Mouse (Mus musculus) thymus, postnatal 25 days (tissue): ENCODE results near the gene Arhgap23.

Experiments used
- DNase-seq: peaks from one replicate; pipeline ENCODE4 v3.0.0; 2022

Gene Arhgap23

DNA sequence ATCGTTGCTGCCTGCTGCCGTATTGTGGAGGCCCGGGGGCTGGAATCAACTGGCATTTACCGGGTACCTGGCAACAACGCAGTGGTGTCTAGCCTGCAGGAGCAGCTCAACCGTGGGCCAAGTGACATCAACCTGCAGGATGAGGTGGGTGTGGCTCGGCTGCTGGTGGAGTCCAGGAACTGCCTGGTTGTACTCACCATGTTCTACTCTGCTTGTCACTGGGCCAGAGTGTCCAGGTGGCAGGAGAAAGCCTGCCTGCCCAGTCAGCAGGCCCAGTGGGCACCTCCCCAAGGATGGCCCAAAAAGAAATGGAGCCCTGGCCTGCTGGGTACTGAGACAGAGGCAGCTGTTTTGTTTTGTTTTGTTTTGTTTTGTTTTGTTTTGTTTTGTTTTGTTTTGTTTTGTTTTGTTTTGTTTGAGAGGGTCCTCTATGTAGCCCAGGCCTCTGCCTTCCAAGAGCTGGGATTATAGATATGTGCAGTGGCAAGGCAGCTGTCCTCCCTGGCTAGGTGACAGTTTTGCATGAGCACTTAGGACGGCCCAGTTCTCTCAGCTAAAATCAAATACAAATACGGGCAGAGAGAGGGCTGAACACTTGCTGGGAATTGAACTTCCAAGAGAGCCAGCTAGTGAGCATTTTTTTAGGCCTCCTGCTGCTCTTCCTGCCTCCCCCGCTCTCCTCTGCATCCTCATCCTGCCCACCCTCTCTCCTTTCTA lies 51.3 kb downstream of the Arhgap23 start:
- DNase-seq = no peak

DNA sequence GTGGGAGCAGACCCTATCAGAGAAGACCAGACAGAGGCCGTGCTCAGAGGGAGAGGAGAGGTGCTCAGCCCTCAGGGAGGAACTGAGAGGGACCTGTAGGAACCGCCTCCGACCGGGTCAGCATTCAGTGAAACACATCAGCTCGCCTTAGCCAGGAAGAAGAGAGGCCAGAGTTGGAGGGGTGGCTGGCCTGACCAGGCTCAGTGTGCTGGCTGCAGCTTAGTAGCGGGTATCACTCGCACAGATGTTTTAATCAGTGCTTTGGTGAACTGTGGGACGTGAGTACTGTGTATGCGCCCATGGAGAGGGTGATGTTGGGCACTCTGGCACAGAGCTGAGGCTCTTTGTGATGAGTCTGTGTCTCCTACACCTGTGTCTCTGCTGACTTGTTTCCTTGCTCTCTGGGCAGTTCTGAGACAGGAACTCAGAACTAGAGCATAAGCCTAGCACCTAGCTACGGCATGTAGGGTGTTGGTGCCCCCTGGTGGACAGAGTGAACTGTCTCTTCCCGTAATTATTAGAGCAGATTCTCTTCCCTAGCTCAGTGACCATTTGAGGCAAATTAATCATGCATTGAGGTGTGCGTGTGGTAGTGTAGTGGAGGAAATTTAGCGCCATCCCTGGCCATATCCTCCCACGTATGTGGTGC lies 53.4 kb downstream of the Arhgap23 start:
- peak; percentile 82 for DNase-seq

DNA sequence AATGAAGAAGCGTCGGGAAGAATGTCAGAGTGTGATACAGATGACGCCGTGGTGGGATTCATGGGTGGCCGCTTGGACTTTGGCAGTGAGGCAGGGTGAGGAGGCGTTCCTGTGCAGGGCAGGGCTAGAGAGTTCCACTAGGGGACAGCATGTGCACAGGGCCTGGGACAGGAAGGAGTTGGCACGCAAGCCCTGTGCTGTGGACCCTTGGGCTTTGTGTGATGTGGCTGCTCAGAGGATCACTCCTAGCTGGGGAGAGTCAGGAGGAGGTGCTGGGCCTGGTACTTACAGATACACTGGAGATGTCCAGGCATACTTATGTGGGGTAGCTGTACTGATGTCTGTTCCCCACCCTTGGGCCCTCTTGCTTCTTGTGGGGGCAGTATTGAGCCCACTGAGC lies 54.5 kb downstream of the Arhgap23 start:
- DNase-seq = no peak

DNA sequence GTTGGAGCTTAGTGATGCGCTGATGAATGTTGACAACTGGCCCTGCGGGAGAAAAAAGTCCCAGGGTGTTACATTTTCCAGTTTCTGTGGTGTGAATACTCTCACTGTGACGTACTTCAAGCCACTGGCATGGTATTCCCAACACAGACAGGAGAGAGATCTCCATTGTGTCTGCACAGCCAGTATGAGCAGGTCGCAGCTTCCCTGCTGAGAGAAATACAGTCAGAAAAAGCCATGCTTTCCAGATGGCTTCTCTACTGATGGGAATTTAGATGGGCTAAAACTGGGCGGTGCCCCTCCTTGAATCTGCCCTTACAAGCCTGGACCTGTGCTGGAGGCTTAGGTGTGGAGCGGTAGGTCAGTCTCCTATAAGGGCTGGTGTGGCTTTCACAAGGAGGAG lies 55.9 kb downstream of the Arhgap23 start:
- no peak for DNase-seq

DNA sequence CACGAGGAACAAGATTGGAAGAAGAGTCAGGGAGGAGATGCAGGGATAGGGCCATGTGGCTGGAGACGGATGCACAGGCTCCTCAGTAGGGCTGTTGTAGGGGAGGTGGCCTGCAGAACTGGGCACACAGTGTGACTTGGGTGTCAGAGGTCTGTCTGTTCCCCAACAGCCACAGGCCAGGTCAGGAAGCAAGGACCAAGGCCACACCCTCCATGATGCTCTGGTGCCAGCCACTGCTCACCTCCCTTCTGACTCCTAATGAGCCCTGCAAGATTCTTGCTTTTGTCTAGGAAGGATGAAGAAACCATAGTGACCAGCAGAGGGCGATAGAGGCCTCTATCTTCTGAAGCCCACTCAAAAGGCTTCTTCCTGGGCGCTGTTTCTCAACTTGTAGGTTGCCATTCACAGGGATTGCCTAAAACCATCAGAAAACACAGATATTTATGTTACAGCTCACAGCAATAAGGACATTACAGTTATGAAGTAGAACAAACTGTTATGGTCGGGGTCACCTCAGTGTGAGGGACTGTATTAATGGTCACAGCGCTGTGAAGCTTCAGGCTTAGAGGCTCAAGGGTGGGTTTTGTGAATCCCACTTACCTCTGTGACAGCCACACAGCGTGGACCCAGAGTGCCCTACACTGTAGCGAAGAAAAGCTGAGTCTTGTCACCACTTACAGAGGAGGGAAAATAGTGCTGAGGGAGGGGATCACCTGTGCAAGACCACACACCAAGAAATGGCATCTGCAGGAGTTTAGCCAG lies 61.2 kb downstream of the Arhgap23 start:
- DNase-seq = peak; percentile 71

- DNase-seq = no peak
Observed at GRCm38 (mm10) chr11:97477431-97477830, 62.1 kb downstream of the Arhgap23 start.

DNA sequence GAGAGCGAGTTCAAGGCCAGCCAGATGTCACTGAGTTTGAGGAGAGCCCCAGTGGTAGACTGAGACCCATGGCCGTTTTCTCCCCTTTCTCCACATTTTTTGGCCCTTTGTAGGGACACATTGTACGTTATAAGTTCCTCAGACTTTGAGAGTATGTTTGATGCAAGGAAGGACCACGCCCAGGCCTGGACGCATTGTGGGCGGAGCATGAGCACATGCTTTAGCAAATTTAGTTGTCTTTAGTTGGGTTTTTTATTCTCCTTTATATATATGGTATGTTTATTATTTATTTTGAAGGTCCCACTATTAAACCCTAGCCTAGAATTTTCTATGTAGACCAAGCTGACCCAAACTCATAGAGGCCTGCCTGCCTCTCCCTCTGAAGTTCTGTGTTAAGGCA lies 63.0 kb downstream of the Arhgap23 start:
- no peak for DNase-seq

DNA sequence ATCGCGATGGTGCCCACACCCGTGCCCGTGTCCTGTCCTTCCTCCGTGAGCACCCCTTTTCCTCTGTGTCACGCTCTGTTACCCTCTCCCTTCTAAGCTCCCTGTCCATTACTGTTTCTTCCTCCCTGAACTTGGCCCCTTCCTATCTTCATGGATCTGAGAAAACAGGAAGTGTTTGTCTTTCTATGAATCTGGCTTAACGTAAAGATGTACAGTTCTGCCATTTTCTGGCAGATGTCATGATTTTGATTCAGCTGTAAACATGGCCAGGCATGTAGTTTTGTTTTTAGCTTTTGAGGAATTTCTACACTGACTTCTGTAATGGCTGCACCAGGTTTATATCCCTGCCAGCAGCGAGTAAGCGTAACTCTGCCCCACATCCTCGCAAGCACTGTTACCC lies 63.8 kb downstream of the Arhgap23 start:
- no peak for DNase-seq

DNA sequence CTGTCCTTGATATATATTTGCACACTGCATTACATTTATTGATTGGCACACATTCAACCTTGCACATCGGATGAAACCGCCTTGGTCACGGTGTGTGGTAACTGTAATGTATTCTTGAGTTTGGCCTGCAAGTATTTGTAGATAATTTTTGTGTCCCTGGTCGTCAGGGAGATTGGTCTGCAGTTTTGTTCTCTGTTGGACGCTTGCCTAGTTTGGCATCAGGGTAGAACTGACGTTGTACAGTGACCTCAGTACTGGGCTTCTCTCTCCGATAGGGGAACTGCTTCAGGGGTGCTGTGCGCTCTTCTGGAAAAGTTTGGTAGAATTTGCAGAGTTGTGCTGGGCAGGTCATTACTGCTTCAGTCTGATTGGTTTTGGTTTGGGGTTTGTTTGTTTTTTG lies 64.5 kb downstream of the Arhgap23 start:
- no peak for DNase-seq

DNA sequence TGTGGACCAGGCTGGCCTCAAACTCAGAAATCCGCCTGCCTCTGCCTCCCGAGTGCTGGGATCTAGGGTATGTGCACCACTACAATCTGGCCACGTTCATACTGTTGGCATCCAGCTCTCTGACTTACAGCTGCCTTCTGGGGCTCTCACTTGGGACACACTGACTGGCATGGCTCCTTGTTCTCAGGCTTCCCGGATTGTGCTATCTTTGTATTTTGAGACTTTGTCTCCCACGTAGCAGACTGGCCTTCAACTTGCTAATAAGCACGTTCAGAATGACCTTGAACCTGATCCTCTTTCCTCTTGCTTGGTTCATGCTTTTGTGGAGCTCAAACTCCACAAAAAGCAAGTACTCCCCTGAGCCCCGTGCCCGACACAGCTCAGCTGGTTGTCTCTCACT lies 70.3 kb downstream of the Arhgap23 start:
- DNase-seq = no peak

DNA sequence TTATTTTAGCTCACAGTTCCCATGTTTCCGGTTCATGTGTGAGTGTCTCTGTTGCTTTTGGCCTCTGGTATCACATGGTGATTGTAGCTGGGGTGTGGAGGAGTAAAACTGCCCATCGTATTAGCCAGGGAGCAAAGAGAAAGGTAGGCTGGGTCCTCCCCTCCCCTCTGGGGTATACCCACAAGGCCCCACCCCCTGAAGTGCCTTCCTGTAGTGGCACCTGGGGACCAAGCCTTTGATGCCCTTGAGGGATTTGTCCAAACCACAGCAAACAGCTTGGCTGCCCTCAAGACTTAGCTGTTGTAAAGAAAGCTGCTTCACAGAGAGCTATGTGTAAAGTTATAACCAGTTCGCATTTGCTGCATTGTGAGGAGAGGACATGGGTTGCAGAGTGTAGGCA lies 72.3 kb downstream of the Arhgap23 start:
- DNase-seq = peak; percentile 39

DNA sequence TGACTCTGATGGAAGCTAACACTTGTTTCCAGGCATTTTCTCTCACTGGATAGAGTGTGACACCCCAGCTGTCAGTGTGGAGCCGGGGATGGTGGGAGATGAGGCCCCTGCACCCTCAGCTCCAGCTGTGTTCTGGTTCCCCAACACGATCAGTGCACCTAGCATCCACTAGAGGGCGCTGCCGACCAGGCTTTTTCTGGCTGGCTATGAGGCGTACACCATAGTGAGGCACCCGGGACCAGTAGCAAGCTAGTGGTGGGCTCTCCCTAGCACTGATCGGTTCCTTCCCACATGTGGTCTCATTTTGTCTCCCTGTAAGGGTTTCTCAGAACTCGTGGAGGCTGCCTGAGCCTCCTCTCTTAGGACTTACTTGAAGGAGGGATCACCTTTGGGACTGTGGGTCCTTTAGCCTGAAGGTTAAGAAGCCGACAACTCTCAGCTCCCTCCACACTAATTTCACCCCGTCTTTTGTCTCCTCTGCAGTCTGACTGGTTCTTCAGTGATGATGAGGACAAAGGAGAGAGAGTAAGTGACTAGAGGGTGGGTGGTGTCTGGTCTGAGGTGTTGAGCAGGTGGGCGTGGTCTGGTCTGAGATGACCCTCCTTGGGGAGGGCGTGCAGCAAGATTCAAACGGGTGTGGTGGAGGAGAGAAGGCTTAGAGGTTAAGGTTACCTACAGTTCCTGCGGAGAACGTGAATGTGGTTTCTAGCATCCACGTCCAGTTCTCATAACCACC lies 74.4 kb downstream of the Arhgap23 start:
- peak; percentile 86 for DNase-seq

- DNase-seq = no peak
Observed at GRCm38 (mm10) chr11:97491640-97492039, 76.3 kb downstream of the Arhgap23 start.

GRCm38 (mm10) chr11:97492836-97493235 lies 77.5 kb downstream of the Arhgap23 start:
- no peak for DNase-seq

DNA sequence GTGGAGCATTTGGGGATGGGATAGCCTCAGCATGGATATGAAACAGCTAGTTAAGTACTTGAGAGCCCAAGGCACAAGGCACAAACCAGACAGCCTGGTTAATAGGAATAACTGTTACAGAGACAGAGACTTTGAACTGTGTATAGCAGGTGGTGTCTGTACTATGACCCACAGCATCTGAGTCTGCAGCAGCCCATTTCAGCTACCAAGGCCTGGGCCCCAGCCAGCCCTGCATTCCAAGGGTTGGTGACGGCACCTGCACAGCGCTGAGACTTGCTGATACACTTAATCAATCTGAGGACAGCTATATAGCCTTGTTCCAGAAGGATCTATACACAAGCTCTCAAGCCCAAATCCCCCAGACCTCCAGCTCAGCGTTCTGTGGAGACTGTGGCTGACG lies 82.2 kb downstream of the Arhgap23 start:
- no peak for DNase-seq

DNA sequence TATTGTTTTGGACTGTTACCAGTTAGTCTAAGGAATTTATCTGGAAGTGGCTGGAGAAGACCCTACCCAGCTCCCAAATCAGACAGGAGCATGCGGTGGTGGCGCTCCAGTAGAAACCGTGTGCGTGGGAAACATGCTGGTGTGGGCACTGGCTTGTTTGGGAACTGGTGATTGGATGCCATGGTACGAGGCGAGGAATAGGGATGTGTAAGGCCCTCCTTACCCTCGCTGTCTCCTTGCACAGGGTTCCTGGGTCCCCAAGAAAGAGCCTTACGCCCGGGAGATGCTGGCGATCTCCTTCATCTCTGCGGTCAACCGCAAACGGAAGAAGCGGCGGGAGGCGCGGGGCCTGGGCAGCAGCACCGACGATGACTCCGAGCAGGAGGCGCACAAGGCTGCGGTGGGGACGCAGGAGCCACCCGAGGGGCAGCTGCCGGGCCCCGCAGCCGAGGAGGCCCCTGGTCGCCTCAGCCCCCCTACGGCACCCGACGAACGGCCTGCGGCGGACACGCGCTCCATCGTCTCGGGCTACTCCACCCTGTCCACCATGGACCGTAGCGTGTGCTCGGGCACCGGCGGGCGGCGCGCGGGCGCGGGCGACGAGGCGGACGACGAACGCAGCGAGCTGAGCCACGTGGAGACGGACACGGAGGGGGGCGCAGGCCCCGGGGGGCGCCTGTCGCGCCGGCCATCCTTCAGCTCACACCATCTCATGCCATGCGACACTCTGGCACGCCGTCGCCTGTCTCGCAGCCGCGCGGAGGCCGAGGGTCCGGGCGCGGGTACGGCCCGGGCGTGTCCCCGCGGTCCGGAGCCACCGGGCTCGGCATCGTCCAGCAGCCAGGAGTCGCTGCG lies 84.8 kb downstream of the Arhgap23 start, which contains the start of gene 4933428G20Rik:
Gene 4933428G20Rik (minus strand): TSS at position 476 of the 855 bp plus-strand sequence.
- DNase-seq = no peak

- no peak for DNase-seq
Observed at GRCm38 (mm10) chr11:97500720-97501448, 85.6 kb downstream of the Arhgap23 start.

DNA sequence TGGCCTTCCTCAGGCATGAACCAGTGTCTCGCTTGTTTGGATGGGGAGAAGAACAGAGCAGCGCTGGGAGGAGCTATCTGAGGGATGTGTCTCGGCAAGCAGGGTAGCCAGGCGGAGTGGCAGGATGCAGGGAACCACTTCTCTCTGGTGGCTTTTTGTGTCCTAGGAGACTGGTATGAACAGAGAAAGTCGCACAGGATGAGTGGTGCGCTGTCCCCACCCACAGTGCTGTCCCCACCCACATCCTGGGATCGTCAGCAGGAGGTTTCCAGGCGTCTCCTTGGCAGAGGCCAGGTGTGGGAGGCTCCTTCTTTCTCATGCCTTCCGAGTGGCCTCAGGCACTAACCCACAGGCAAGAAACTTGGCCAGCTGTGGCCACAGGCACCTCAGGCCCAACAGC lies 87.0 kb downstream of the Arhgap23 start:
- DNase-seq = no peak

GRCm38 (mm10) chr11:97502846-97503245 lies 87.5 kb downstream of the Arhgap23 start:
- no peak for DNase-seq

GRCm38 (mm10) chr11:97505784-97506183 lies 90.5 kb downstream of the Arhgap23 start:
- DNase-seq = no peak

DNA sequence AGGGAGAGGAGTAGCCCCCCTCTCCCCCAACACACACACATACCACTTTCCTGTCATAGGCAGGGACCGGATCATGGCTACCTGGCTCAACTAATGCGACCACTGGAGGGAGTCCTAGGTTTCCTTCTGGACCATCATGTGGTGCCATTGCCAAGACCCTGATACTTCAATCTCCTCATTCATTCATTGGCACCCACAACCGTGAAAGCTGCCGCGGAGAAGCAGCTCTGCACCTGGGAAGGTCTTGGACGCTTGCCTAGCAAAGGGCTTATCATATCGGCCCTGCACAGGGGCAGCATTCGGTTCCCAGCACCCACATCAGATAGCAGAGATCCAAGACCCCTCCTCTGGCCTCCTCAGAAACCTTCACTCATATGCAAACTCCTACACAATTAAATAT lies 91.0 kb downstream of the Arhgap23 start:
- no peak for DNase-seq

- DNase-seq = no peak
Observed at GRCm38 (mm10) chr11:97508198-97508597, 92.9 kb downstream of the Arhgap23 start.
